Mouse (Mus musculus): ENCODE data around the gene Trmt112. TPM values are rescaled to one million over a fixed set of nuclear protein-coding genes. Genes with fewer than 3 reads are reported as not detected.

The Trmt112 gene
- polyA plus RNA-seq, 1 experiment from 2014 or later, result 68.6 TPM

GRCm38 (mm10) chr19:6912205-6912970 lies 2.9 kb downstream of the Trmt112 start:
- Histone ChIP-seq H3K36me3 (replicated peaks; ENCODE audit: insufficient read depth, low read length) (peaks cover 35% of the 10 kb centered on the region), H3K4me1 (ENCODE audit: insufficient read depth) (peaks cover 17% of the 10 kb centered on the region), H3K4me2 (ENCODE audit: low read depth, low read length) (no peak overlapping the region), H3K27me3 (ENCODE audit: insufficient read depth, low read length) (no peaks in the 10 kb centered on the region), H3K4me3 (ENCODE audit: low read depth, low read length) (no peak overlapping the region), H3K9me3 (ENCODE audit: low read length) (no peaks in the 10 kb centered on the region), H3K9ac (replicated peaks) (no peak overlapping the region), H3K27ac (ENCODE audit: low read depth) (no peak overlapping the region)
- no peak for ATAC-seq
- 88% methylated on average over 15 of the region's 15 CpGs for WGBS (ENCODE audit: insufficient replicate concordance)
- no peak for DNase-seq
- no peak for TF ChIP-seq EP300 (IDR thresholded peaks at IDR 0.05; ENCODE audit: low read depth)
- TF ChIP-seq CTCF (IDR thresholded peaks at IDR 0.05; ENCODE audit: low read depth), result no peak

DNA sequence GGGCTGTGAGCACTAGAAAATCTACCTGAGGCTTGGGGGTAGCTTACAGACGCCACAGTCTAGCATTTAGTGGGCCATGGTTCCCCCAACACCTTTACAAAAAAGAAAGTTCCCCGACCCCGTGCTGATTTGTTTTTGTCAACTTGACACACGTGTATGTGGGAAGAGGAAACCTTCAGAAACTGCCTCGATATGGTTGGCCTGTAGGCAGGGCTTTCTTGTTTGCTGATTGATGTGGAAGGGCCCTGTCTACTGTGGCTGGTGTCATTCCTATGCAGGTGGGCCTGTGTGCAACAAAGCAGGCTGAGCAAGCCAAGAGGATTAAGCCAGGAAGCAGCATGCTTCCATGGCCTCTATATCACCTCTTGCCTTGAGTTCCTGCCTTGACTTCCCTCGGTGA lies 3.5 kb downstream of the Trmt112 start:
- Histone ChIP-seq H3K4me3 (ENCODE audit: low read depth, low read length) (no peak overlapping the region), H3K36me3 (replicated peaks; ENCODE audit: insufficient read depth, low read length) (peaks cover 34% of the 10 kb centered on the region), H3K27me3 (ENCODE audit: insufficient read depth, low read length) (no peaks in the 10 kb centered on the region), H3K27ac (ENCODE audit: low read depth) (no peak overlapping the region), H3K9me3 (ENCODE audit: low read length) (no peaks in the 10 kb centered on the region), H3K9ac (replicated peaks) (no peak overlapping the region), H3K4me2 (ENCODE audit: low read depth, low read length) (no peak overlapping the region), H3K4me1 (ENCODE audit: insufficient read depth) (peaks cover 10% of the 10 kb centered on the region)
- 80% methylated on average over 6 of the region's 6 CpGs for WGBS (ENCODE audit: insufficient replicate concordance)
- no peak for DNase-seq
- no peak for ATAC-seq
- TF ChIP-seq CTCF (IDR thresholded peaks at IDR 0.05; ENCODE audit: low read depth), result no peak
- no peak for TF ChIP-seq EP300 (IDR thresholded peaks at IDR 0.05; ENCODE audit: low read depth)

GRCm38 (mm10) chr19:6913991-6914390 lies 4.5 kb downstream of the Trmt112 start:
- WGBS (ENCODE audit: insufficient replicate concordance), result 86% methylated on average over 11 of the region's 11 CpGs
- Histone ChIP-seq H3K27me3 (ENCODE audit: insufficient read depth, low read length) (no peaks in the 10 kb centered on the region), H3K9ac (replicated peaks) (no peak overlapping the region), H3K4me3 (ENCODE audit: low read depth, low read length) (no peak overlapping the region), H3K4me1 (ENCODE audit: insufficient read depth) (peaks cover 13% of the 10 kb centered on the region), H3K27ac (ENCODE audit: low read depth) (no peak overlapping the region), H3K36me3 (replicated peaks; ENCODE audit: insufficient read depth, low read length) (peaks cover 43% of the 10 kb centered on the region), H3K4me2 (ENCODE audit: low read depth, low read length) (no peak overlapping the region), H3K9me3 (ENCODE audit: low read length) (no peaks in the 10 kb centered on the region)
- TF ChIP-seq CTCF (IDR thresholded peaks at IDR 0.05; ENCODE audit: low read depth) (no peak), EP300 (IDR thresholded peaks at IDR 0.05; ENCODE audit: low read depth) (no peak)
- no peak for DNase-seq
- ATAC-seq, result no peak

DNA sequence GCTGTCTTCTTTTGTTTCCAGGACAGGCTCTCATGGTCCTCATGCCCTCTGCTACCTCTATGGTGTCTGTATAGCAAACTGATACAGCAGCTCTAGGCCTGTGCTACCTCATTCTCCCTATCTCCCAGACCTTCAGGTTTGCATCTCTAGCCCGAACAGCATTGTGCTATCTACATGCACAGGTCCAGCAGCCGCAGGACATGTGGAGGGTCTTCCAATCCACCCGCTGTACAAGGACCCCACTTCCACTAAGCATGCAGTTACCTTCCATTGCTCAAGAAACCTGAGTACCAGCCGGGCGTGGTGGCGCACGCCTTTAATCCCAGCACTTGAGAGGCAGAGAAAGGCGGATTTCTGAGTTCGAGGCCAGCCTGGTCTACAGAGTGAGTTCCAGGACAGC lies 5.0 kb downstream of the Trmt112 start:
- H3K9me3 ChIP-seq (ENCODE audit: low read length), result no peaks in the 10 kb centered on the region
- TF ChIP-seq EP300 (IDR thresholded peaks at IDR 0.05; ENCODE audit: low read depth) (no peak), CTCF (IDR thresholded peaks at IDR 0.05; ENCODE audit: low read depth) (no peak)
- 87% methylated on average over 9 of the region's 9 CpGs for WGBS (ENCODE audit: insufficient replicate concordance)
- no peak overlapping the region for H3K4me2 ChIP-seq (ENCODE audit: low read depth, low read length)
- H3K4me1 ChIP-seq (ENCODE audit: insufficient read depth), result peaks cover 14% of the 10 kb centered on the region
- H3K4me3 ChIP-seq (ENCODE audit: low read depth, low read length), result no peak overlapping the region
- ATAC-seq, result no peak
- H3K9ac ChIP-seq (replicated peaks), result no peak overlapping the region
- no peaks in the 10 kb centered on the region for H3K27me3 ChIP-seq (ENCODE audit: insufficient read depth, low read length)
- no peak overlapping the region for H3K27ac ChIP-seq (ENCODE audit: low read depth)
- peaks cover 44% of the 10 kb centered on the region for H3K36me3 ChIP-seq (replicated peaks; ENCODE audit: insufficient read depth, low read length)
- no peak for DNase-seq

DNA sequence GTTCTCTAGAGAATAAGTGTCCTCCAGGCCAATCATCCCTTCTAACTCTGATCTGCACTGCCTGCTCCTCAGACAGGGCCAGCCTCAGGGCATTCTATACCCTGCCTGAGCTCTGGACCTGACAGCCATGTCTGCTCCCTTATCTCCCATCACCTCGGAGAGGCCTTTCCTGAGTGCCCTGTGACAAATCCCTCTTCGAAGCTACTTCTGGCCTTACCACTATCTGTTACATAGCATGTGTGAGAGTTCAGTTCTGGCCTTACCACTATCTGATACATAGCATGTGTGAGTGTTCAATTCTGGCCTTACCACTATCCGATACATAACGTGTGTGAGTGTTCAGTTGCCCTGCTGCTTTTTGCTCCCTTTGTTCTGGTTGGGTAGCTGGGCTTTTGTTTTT lies 5.8 kb downstream of the Trmt112 start:
- Histone ChIP-seq H3K4me3 (ENCODE audit: low read depth, low read length) (no peak overlapping the region), H3K27ac (ENCODE audit: low read depth) (no peak overlapping the region), H3K4me2 (ENCODE audit: low read depth, low read length) (no peak overlapping the region), H3K9ac (replicated peaks) (no peak overlapping the region), H3K4me1 (ENCODE audit: insufficient read depth) (peaks cover 21% of the 10 kb centered on the region), H3K36me3 (replicated peaks; ENCODE audit: insufficient read depth, low read length) (peaks cover 46% of the 10 kb centered on the region), H3K27me3 (ENCODE audit: insufficient read depth, low read length) (no peaks in the 10 kb centered on the region), H3K9me3 (ENCODE audit: low read length) (no peaks in the 10 kb centered on the region)
- ATAC-seq (peak; percentile 36), DNase-seq (no peak)
- WGBS (ENCODE audit: insufficient replicate concordance), result 45% methylated on average over 4 of the region's 4 CpGs
- TF ChIP-seq EP300 (IDR thresholded peaks at IDR 0.05; ENCODE audit: low read depth) (no peak), CTCF (IDR thresholded peaks at IDR 0.05; ENCODE audit: low read depth) (no peak)

- ATAC-seq (no peak), DNase-seq (no peak)
- Histone ChIP-seq H3K4me2 (ENCODE audit: low read depth, low read length) (no peak overlapping the region), H3K27ac (ENCODE audit: low read depth) (no peak overlapping the region), H3K27me3 (ENCODE audit: insufficient read depth, low read length) (no peaks in the 10 kb centered on the region), H3K9me3 (ENCODE audit: low read length) (no peaks in the 10 kb centered on the region), H3K4me1 (ENCODE audit: insufficient read depth) (peaks cover 21% of the 10 kb centered on the region), H3K36me3 (replicated peaks; ENCODE audit: insufficient read depth, low read length) (peaks cover 41% of the 10 kb centered on the region), H3K9ac (replicated peaks) (no peak overlapping the region), H3K4me3 (ENCODE audit: low read depth, low read length) (no peak overlapping the region)
- 84% methylated on average over 4 of the region's 4 CpGs for WGBS (ENCODE audit: insufficient replicate concordance)
- TF ChIP-seq CTCF (IDR thresholded peaks at IDR 0.05; ENCODE audit: low read depth) (no peak), EP300 (IDR thresholded peaks at IDR 0.05; ENCODE audit: low read depth) (no peak)
These were observed 7.0 kb downstream of the Trmt112 start for GRCm38 (mm10) chr19:6916496-6916895.
